Mouse (Mus musculus) thymus, postnatal 0 days (tissue): Measurements from ENCODE around the gene Vmn1r230. TPM values are rescaled to one million over a fixed set of nuclear protein-coding genes. Genes with fewer than 3 reads are reported as not detected.

Experiments
- DNase-seq: peaks from one replicate; pipeline ENCODE4 v3.0.0-alpha.2; 2015; ENCODE audit warnings: low spot score
- polyA plus RNA-seq: library from polyadenylated mRNA; unstranded; fragments of >200 nt; fragmentation: Nextera tagmentation; extraction: Ambion mirVana; gene quantifications from 2 replicates; pipeline ENCODE4 v1.2.1, GENCODE M21; 2015

The Vmn1r230 gene
- not detected in 2 replicates for polyA plus RNA-seq

GRCm38 (mm10) chr17:20840144-20840543 is at the start of gene Vmn1r230:
Gene Vmn1r230 (plus strand): TSS chr17:20840444.
- DNase-seq, result no peak

DNA sequence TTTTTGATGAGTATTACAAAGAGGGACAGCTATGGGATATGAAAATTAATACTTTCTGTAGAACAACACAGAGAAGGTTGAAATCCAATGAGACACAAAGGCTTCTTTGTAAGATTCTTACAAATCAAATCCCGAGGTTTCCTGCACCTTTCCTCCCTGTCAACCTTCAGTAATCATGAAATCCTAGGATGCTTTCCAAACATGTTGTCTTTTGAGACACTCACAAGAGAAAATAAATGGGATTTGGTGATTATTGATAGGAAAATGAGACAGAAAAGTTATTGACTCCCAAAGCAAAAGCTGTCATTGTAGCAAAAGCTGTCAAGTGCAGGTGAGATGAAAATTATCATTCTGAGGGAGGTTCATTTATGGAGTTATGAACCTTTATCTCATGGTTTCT is 29.0 kb upstream of the Vmn1r230 start, which contains the start of gene Vmn1r229:
Vmn1r229 (plus strand) TSS at position 301 of the 400 bp plus-strand sequence.
- DNase-seq, result no peak

Other genes starting within 250 kb of the Vmn1r230 start
- 0.03 and 0.04 TPM in 2 replicates for gene Vmn2r110, start 244.0 kb upstream of the Vmn1r230 start, polyA plus RNA-seq
- not detected in 2 replicates for gene Fpr-rs3, start 215.6 kb upstream of the Vmn1r230 start, polyA plus RNA-seq
- not detected in 2 replicates for gene Vmn1r226, start 157.6 kb upstream of the Vmn1r230 start, polyA plus RNA-seq
- gene Vmn1r227, start 110.6 kb upstream of the Vmn1r230 start, polyA plus RNA-seq, result not detected in 2 replicates
- gene Vmn1r228, start 54.3 kb upstream of the Vmn1r230 start, polyA plus RNA-seq, result not detected in 2 replicates
- not detected in 2 replicates for gene Vmn1r229, start 28.9 kb upstream of the Vmn1r230 start, polyA plus RNA-seq
- not detected in 2 replicates for gene Vmn1r231, start 64.6 kb downstream of the Vmn1r230 start, polyA plus RNA-seq
- not detected in 2 replicates for gene Vmn1r232, start 79.3 kb downstream of the Vmn1r230 start, polyA plus RNA-seq
- 224 and 228 TPM in 2 replicates for gene Ppp2r1a, start 104.9 kb downstream of the Vmn1r230 start, polyA plus RNA-seq
- gene Vmn1r233, start 156.0 kb downstream of the Vmn1r230 start, polyA plus RNA-seq, result not detected in 2 replicates
- gene Zfp160, start 168.5 kb downstream of the Vmn1r230 start, polyA plus RNA-seq, result 13.0 and 14.1 TPM in 2 replicates